Mouse (Mus musculus): Measurements from ENCODE around the gene Rsbn1l. TPM values are rescaled to one million over a fixed set of nuclear protein-coding genes. Genes with fewer than 3 reads are reported as not detected.
A peak's percentile ranks its signal among the peaks of the same experiment; 100 is the strongest.
"Not testable (repeated sequence)": the region's sequence is repeated elsewhere in the genome, so short reads cannot be mapped to it uniquely, and the experiment has no call there.

Rsbn1l gene
- polyA plus RNA-seq, 1 experiment from 2014 or later = 7.0 TPM

DNA sequence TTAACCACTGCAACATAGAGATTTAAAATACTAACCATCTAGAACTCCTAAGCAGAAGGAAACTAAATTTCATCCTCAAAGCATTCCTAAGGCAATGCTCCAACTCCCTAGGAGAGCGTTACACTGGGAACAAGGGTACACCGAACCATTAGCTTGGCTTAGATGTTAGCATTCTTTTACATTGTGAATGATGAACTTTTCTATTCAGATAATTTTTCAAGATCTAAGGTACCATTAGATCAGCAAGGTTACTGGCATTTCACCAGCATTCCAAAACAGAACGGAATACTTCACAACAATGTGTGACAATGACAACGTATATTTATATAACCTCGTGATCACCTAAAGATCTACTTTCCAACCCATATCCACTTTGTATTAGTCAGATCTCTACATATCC lies 6.1 kb downstream of the Rsbn1l start:
- Histone ChIP-seq H3K9me3 (no peaks in the 10 kb centered on the region), H3K36me3 (no peaks in the 10 kb centered on the region), H3K4me2 (peak overlapping the region; percentile 77), H3K27me3 (no peaks in the 10 kb centered on the region), H3K9ac (replicated peaks) (peak overlapping the region; percentile 94), H3K4me3 (replicated peaks) (peak overlapping the region; percentile 95), H3K4me1 (replicated peaks) (peaks cover 14% of the 10 kb centered on the region; the same call in 1 of the 2 replicates), H3K27ac (no peak overlapping the region)
- no peak for ATAC-seq (ENCODE audit: insufficient number of reproducible peaks, insufficient read depth, low FRiP score, low TSS enrichment, low read depth)
- WGBS = 14% methylated on average over 5 of the region's 5 CpGs

GRCm38 (mm10) chr5:20946906-20947305 lies 9.3 kb downstream of the Rsbn1l start:
- Histone ChIP-seq H3K4me2 (no peak overlapping the region), H3K27ac (no peak overlapping the region), H3K4me1 (replicated peaks) (peaks cover 9% of the 10 kb centered on the region; the same call in 1 of the 2 replicates), H3K9ac (replicated peaks) (no peak overlapping the region), H3K36me3 (no peaks in the 10 kb centered on the region), H3K27me3 (no peaks in the 10 kb centered on the region), H3K4me3 (replicated peaks) (no peak overlapping the region), H3K9me3 (no peaks in the 10 kb centered on the region)
- WGBS = 92% methylated on average over 6 of the region's 6 CpGs
- no peak for ATAC-seq (ENCODE audit: insufficient number of reproducible peaks, insufficient read depth, low FRiP score, low TSS enrichment, low read depth)

GRCm38 (mm10) chr5:20944961-20945748 lies 11.0 kb downstream of the Rsbn1l start:
- WGBS = 75% methylated on average over 13 of the region's 13 CpGs
- no peaks in the 10 kb centered on the region for H3K9me3 ChIP-seq
- no peaks in the 10 kb centered on the region for H3K27me3 ChIP-seq
- no peak overlapping the region for H3K9ac ChIP-seq (replicated peaks)
- H3K4me3 ChIP-seq (replicated peaks) = no peak overlapping the region
- peaks cover 9% of the 10 kb centered on the region; the same call in 1 of the 2 replicates for H3K4me1 ChIP-seq (replicated peaks)
- no peak for ATAC-seq (ENCODE audit: insufficient number of reproducible peaks, insufficient read depth, low FRiP score, low TSS enrichment, low read depth)
- H3K4me2 ChIP-seq = no peak overlapping the region
- H3K36me3 ChIP-seq = 0 out of 2 replicates have a peak, but pooled peaks cover 2% of the 10 kb centered on the region
- H3K27ac ChIP-seq = peak overlapping the region; percentile 53; the same call in 1 of the 2 replicates

GRCm38 (mm10) chr5:20943791-20944190 lies 12.4 kb downstream of the Rsbn1l start:
- not testable (repeated sequence) for H3K4me1 ChIP-seq (replicated peaks); H3K9me3 ChIP-seq; H3K4me2 ChIP-seq; H3K4me3 ChIP-seq (replicated peaks); ATAC-seq (ENCODE audit: insufficient number of reproducible peaks, insufficient read depth, low FRiP score, low TSS enrichment, low read depth); H3K36me3 ChIP-seq; H3K27me3 ChIP-seq; H3K9ac ChIP-seq (replicated peaks); H3K27ac ChIP-seq
- 86% methylated on average over 3 of the region's 4 CpGs for WGBS

DNA sequence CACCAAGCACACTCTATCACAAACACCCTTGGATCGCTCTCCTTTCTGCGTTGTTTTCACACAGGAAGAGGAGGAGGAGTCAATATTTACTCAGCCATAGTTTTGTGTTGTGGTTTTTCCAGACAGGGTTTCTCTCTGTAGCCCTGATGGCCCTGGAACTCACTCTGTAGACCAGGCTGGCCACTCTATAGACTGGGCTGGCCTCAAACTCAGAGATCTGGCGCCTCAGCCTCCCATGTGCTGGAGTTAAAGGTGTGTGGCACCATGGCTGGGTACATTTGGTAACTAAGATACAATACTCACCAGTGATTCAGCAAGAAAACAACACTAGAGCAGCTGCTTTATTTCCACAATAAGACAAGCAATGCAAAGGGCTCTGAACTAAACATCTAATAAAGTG lies 13.7 kb downstream of the Rsbn1l start:
- 0 out of 2 replicates have a peak, but pooled peaks cover 3% of the 10 kb centered on the region for H3K36me3 ChIP-seq
- ATAC-seq (ENCODE audit: insufficient number of reproducible peaks, insufficient read depth, low FRiP score, low TSS enrichment, low read depth) = no peak
- H3K9ac ChIP-seq (replicated peaks) = no peak overlapping the region
- H3K27ac ChIP-seq = no peak overlapping the region
- 94% methylated on average over 3 of the region's 3 CpGs for WGBS
- H3K27me3 ChIP-seq = no peaks in the 10 kb centered on the region
- no peak overlapping the region for H3K4me2 ChIP-seq
- H3K4me3 ChIP-seq (replicated peaks) = no peak overlapping the region
- no peaks in the 10 kb centered on the region for H3K9me3 ChIP-seq
- no peaks in the 10 kb centered on the region; the same call in 1 of the 2 replicates for H3K4me1 ChIP-seq (replicated peaks)

- H3K4me1 ChIP-seq (replicated peaks) = peaks cover 2% of the 10 kb centered on the region
- 0 out of 2 replicates have a peak, but pooled peaks cover 3% of the 10 kb centered on the region for H3K36me3 ChIP-seq
- no peaks in the 10 kb centered on the region for H3K27me3 ChIP-seq
- H3K9me3 ChIP-seq = no peaks in the 10 kb centered on the region
- no peak for ATAC-seq (ENCODE audit: insufficient number of reproducible peaks, insufficient read depth, low FRiP score, low TSS enrichment, low read depth)
- no peak overlapping the region for H3K4me3 ChIP-seq (replicated peaks)
- 52% methylated on average over 5 of the region's 5 CpGs for WGBS
- H3K4me2 ChIP-seq = no peak overlapping the region
- no peak overlapping the region for H3K9ac ChIP-seq (replicated peaks)
- no peak overlapping the region for H3K27ac ChIP-seq
These were observed 15.0 kb downstream of the Rsbn1l start for GRCm38 (mm10) chr5:20941205-20941604.

DNA sequence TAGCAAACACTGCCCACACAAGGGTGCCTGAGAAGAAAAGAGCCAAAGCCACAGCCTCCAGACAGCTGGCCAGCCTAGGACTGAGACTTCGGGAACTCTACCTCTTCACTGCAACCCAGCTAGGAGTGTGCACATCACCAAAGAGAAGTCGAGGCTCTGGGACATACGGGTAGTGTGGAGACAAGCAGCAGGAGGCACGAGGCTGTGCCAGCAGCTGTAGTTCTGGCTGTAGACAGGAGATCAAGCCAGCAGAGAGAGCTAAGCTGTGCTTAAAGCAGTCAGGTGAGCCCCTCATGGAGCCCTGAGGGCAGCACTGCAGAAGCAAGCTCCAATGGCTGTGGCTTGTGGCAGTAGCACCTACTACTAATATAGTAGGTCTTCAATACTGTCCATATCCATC lies 15.5 kb downstream of the Rsbn1l start:
- Histone ChIP-seq H3K4me3 (replicated peaks) (no peak overlapping the region), H3K27ac (no peak overlapping the region), H3K36me3 (0 out of 2 replicates have a peak, but pooled peaks cover 3% of the 10 kb centered on the region), H3K9ac (replicated peaks) (no peak overlapping the region), H3K27me3 (no peaks in the 10 kb centered on the region), H3K4me2 (no peak overlapping the region), H3K4me1 (replicated peaks) (peaks cover 7% of the 10 kb centered on the region), H3K9me3 (no peaks in the 10 kb centered on the region)
- no peak for ATAC-seq (ENCODE audit: insufficient number of reproducible peaks, insufficient read depth, low FRiP score, low TSS enrichment, low read depth)
- WGBS = 79% methylated on average over 4 of the region's 4 CpGs

DNA sequence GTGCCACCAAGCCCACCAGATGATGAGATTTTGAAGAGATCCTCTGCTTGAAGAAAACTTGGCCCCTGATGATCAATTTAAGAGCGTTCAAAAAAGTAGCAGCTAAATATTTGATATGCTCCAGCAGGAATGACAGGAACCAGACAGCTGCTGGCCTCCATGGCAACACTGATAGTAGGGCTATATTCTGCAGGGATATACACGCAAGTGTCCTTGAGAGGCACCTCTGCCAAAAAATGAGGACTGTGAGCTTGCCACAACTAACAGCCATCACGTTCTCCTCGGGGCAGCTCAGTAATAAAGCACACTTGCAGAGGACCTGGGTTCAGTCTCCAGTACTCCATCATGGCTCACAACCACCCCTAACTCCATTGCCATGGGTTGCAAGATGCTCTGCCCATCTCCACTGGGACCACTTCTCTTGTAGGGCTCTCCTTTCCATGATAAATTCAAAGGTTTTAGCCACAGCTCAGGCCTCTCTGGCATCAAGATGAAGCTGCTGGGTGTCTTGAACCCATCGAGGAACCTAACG lies 16.1 kb downstream of the Rsbn1l start:
- 91% methylated on average over 6 of the region's 6 CpGs for WGBS
- no peak overlapping the region for H3K27ac ChIP-seq
- H3K4me2 ChIP-seq = no peak overlapping the region
- no peaks in the 10 kb centered on the region for H3K27me3 ChIP-seq
- ATAC-seq (ENCODE audit: insufficient number of reproducible peaks, insufficient read depth, low FRiP score, low TSS enrichment, low read depth) = no peak
- H3K9ac ChIP-seq (replicated peaks) = no peak overlapping the region
- H3K4me1 ChIP-seq (replicated peaks) = peaks cover 7% of the 10 kb centered on the region
- no peaks in the 10 kb centered on the region for H3K9me3 ChIP-seq
- 0 out of 2 replicates have a peak, but pooled peaks cover 3% of the 10 kb centered on the region for H3K36me3 ChIP-seq
- H3K4me3 ChIP-seq (replicated peaks) = no peak overlapping the region

GRCm38 (mm10) chr5:20938523-20938922 lies 17.7 kb downstream of the Rsbn1l start:
- Histone ChIP-seq H3K4me3 (replicated peaks) (no peak overlapping the region), H3K4me1 (replicated peaks) (peaks cover 7% of the 10 kb centered on the region), H3K9ac (replicated peaks) (no peak overlapping the region), H3K4me2 (no peak overlapping the region), H3K27me3 (no peaks in the 10 kb centered on the region), H3K36me3 (0 out of 2 replicates have a peak, but pooled peaks cover 3% of the 10 kb centered on the region), H3K9me3 (no peaks in the 10 kb centered on the region), H3K27ac (no peak overlapping the region)
- ATAC-seq (ENCODE audit: insufficient number of reproducible peaks, insufficient read depth, low FRiP score, low TSS enrichment, low read depth) = no peak
- 86% methylated on average over 5 of the region's 5 CpGs for WGBS

DNA sequence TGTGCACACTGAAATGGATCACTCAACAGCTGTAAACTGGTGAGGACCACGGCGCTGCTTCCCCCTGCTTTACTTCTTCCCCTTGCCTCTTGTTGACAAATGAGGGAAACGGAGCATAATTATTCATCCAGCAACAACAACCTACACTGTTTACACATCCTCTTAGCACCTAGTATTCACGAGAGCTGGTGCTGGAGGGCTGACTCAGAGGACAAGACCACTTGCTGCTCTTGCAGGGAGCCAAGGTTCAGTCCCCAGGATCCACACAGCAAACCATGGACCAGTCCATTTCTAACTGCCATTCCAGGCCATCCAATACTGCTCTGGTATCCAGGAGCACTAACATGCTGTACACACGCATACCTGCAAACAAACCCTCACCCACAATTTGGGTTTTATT lies 20.3 kb downstream of the Rsbn1l start:
- Histone ChIP-seq H3K4me1 (replicated peaks) (peaks cover 7% of the 10 kb centered on the region), H3K27ac (no peak overlapping the region), H3K27me3 (no peaks in the 10 kb centered on the region), H3K9ac (replicated peaks) (no peak overlapping the region), H3K9me3 (no peaks in the 10 kb centered on the region), H3K4me2 (no peak overlapping the region), H3K36me3 (0 out of 2 replicates have a peak, but pooled peaks cover 3% of the 10 kb centered on the region), H3K4me3 (replicated peaks) (no peak overlapping the region)
- WGBS = 53% methylated on average over 5 of the region's 5 CpGs
- no peak for ATAC-seq (ENCODE audit: insufficient number of reproducible peaks, insufficient read depth, low FRiP score, low TSS enrichment, low read depth)

GRCm38 (mm10) chr5:20932585-20932984 lies 23.6 kb downstream of the Rsbn1l start:
- Histone ChIP-seq H3K27me3 (no peaks in the 10 kb centered on the region), H3K27ac (no peak overlapping the region), H3K4me3 (replicated peaks) (no peak overlapping the region), H3K4me1 (replicated peaks) (peaks cover 18% of the 10 kb centered on the region), H3K9me3 (no peaks in the 10 kb centered on the region), H3K4me2 (no peak overlapping the region), H3K9ac (replicated peaks) (no peak overlapping the region), H3K36me3 (no peaks in the 10 kb centered on the region)
- WGBS = 77% methylated on average over 3 of the region's 3 CpGs
- ATAC-seq (ENCODE audit: insufficient number of reproducible peaks, insufficient read depth, low FRiP score, low TSS enrichment, low read depth) = no peak
